Mouse (Mus musculus): ENCODE results near the gene Col6a6. TPM values are rescaled to one million over a fixed set of nuclear protein-coding genes. Genes with fewer than 3 reads are reported as not detected.

Col6a6 gene
- total and polyA plus RNA-seq, 3 experiments, result not detected

- no peaks in the 10 kb centered on the region for H3K79me2 ChIP-seq (ENCODE audit: control insufficient read depth, insufficient read depth, low read length, poor library complexity)
- no peak for DNase-seq (ENCODE audit: low read depth, low spot score)
- TF ChIP-seq TCF12 (IDR thresholded peaks at IDR 0.05; ENCODE audit: low read depth, low read length), result no peak
- no peak for TF ChIP-seq HCFC1 (IDR thresholded peaks at IDR 0.05; ENCODE audit: low read depth, low read length)
- TF ChIP-seq ZC3H11A (IDR thresholded peaks at IDR 0.05; ENCODE audit: low read depth, low read length), result no peak
- no peak for TF ChIP-seq USF1 (IDR thresholded peaks at IDR 0.05; ENCODE audit: low read depth, low read length)
- TF ChIP-seq MEF2A (IDR thresholded peaks at IDR 0.05; ENCODE audit: extremely low read depth, insufficient replicate concordance, low read depth, low read length, poor library complexity, severe bottlenecking), result no peak
- no peak for TF ChIP-seq MXI1 (IDR thresholded peaks at IDR 0.05; ENCODE audit: low read depth, low read length)
- no peak for TF ChIP-seq CHD2 (IDR thresholded peaks at IDR 0.05; ENCODE audit: low read length)
- no peak for TF ChIP-seq USF2 (IDR thresholded peaks at IDR 0.05; ENCODE audit: borderline replicate concordance in 1 of 2, insufficient read depth in 1 of 2, low read depth in 1 of 2, low read length in 2 of 2)
- TF ChIP-seq JUND (IDR thresholded peaks at IDR 0.05; ENCODE audit: low read depth, low read length), result no peak
- no peak for TF ChIP-seq ZKSCAN1 (IDR thresholded peaks at IDR 0.05; ENCODE audit: low read depth, low read length)
- TF ChIP-seq GATA1 (IDR thresholded peaks at IDR 0.05; ENCODE audit: low read depth, low read length), result no peak
- no peak for TF ChIP-seq MAX (IDR thresholded peaks at IDR 0.05; ENCODE audit: low read length)
- TF ChIP-seq RAD21 (IDR thresholded peaks at IDR 0.05; ENCODE audit: low read depth, low read length), result no peak
- TF ChIP-seq TAL1 (IDR thresholded peaks at IDR 0.05; ENCODE audit: low read length), result no peak
- no peak for TF ChIP-seq RCOR1 (IDR thresholded peaks at IDR 0.05; ENCODE audit: low read depth, low read length)
- no peak for TF ChIP-seq MYC (IDR thresholded peaks at IDR 0.05; ENCODE audit: low read depth, low read length)
- no peak for TF ChIP-seq NELFE (IDR thresholded peaks at IDR 0.05; ENCODE audit: low read depth, low read length)
- no peak for TF ChIP-seq GABPA (IDR thresholded peaks at IDR 0.05; ENCODE audit: low read depth, low read length)
- no peaks in the 10 kb centered on the region for H3K4me1 ChIP-seq (ENCODE audit: control insufficient read depth in 1 of 2, insufficient read depth in 2 of 2, low read length in 2 of 2)
- no peaks in the 10 kb centered on the region for H3K9me3 ChIP-seq (replicated peaks; ENCODE audit: insufficient read depth, low read length)
- H3K4me3 ChIP-seq (ENCODE audit: control insufficient read depth in 1 of 2, insufficient read depth in 1 of 2, low read depth in 2 of 2, low read length in 2 of 2), result no peak overlapping the region
- no peaks in the 10 kb centered on the region for H3K27me3 ChIP-seq (ENCODE audit: control insufficient read depth in 1 of 2, insufficient read depth in 2 of 2, low read length in 2 of 2)
- H3K9ac ChIP-seq (ENCODE audit: control insufficient read depth, low read depth, low read length, poor library complexity, severe bottlenecking), result no peak overlapping the region
- H3K36me3 ChIP-seq (ENCODE audit: control insufficient read depth in 1 of 2, insufficient read depth in 2 of 2, low read length in 2 of 2), result no peaks in the 10 kb centered on the region
- H3K27ac ChIP-seq (ENCODE audit: control insufficient read depth, low read depth, low read length), result no peak overlapping the region
Observed at GRCm38 (mm10) chr9:105737448-105737847, 90.5 kb downstream of the Col6a6 start.

DNA sequence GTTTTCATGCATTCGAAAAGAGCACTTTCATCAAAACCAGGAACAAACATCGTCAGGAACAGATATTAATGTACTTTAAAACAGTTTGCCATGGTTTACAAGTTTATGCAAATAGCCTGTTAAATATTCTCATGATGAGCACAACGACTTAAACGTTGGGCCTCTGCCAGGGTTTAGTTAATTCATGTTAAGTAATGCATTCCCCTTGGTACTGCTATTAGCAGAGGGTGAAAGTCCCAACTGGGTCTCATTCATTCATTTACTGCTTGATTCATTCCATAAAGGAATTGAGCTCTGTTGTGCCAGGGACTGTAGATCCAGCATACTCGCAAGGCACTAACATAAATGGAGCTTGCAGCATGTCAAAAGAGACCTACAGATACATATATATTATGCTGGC lies 92.8 kb downstream of the Col6a6 start:
- Histone ChIP-seq H3K9ac (ENCODE audit: control insufficient read depth, low read depth, low read length, poor library complexity, severe bottlenecking) (no peak overlapping the region), H3K4me1 (ENCODE audit: control insufficient read depth in 1 of 2, insufficient read depth in 2 of 2, low read length in 2 of 2) (no peaks in the 10 kb centered on the region), H3K27ac (ENCODE audit: control insufficient read depth, low read depth, low read length) (no peak overlapping the region), H3K27me3 (ENCODE audit: control insufficient read depth in 1 of 2, insufficient read depth in 2 of 2, low read length in 2 of 2) (no peaks in the 10 kb centered on the region), H3K36me3 (ENCODE audit: control insufficient read depth in 1 of 2, insufficient read depth in 2 of 2, low read length in 2 of 2) (no peaks in the 10 kb centered on the region), H3K9me3 (replicated peaks; ENCODE audit: insufficient read depth, low read length) (no peaks in the 10 kb centered on the region), H3K79me2 (ENCODE audit: control insufficient read depth, insufficient read depth, low read length, poor library complexity) (no peaks in the 10 kb centered on the region), H3K4me3 (ENCODE audit: control insufficient read depth in 1 of 2, insufficient read depth in 1 of 2, low read depth in 2 of 2, low read length in 2 of 2) (no peak overlapping the region)
- DNase-seq (ENCODE audit: low read depth, low spot score), result no peak
- no peak for TF ChIP-seq JUND (IDR thresholded peaks at IDR 0.05; ENCODE audit: low read depth, low read length)
- no peak for TF ChIP-seq POLR2A (IDR thresholded peaks at IDR 0.05; ENCODE audit: control insufficient read depth in 1 of 2, insufficient read depth in 1 of 2, low read depth in 1 of 2, low read length in 2 of 2, poor library complexity in 1 of 2)
- TF ChIP-seq ZMIZ1 (IDR thresholded peaks at IDR 0.05; ENCODE audit: low read depth, low read length), result no peak
- TF ChIP-seq POLR2AphosphoS2 (IDR thresholded peaks at IDR 0.05; ENCODE audit: low read length), result no peak
- no peak for TF ChIP-seq MYB (IDR thresholded peaks at IDR 0.05; ENCODE audit: low read depth, low read length)
- no peak for TF ChIP-seq MAX (IDR thresholded peaks at IDR 0.05; ENCODE audit: low read length)
- TF ChIP-seq HCFC1 (IDR thresholded peaks at IDR 0.05; ENCODE audit: low read depth, low read length), result no peak
- TF ChIP-seq ZNF384 (IDR thresholded peaks at IDR 0.05; ENCODE audit: low read depth, low read length), result no peak
- TF ChIP-seq MAFK (IDR thresholded peaks at IDR 0.05; ENCODE audit: borderline replicate concordance, low read depth, low read length), result no peak
- no peak for TF ChIP-seq ZC3H11A (IDR thresholded peaks at IDR 0.05; ENCODE audit: low read depth, low read length)
- no peak for TF ChIP-seq POLR2AphosphoS5 (IDR thresholded peaks at IDR 0.05; ENCODE audit: borderline replicate concordance, low read depth, low read length)
- no peak for TF ChIP-seq MEF2A (IDR thresholded peaks at IDR 0.05; ENCODE audit: extremely low read depth, insufficient replicate concordance, low read depth, low read length, poor library complexity, severe bottlenecking)
- TF ChIP-seq CHD1 (IDR thresholded peaks at IDR 0.05; ENCODE audit: low read depth, low read length), result no peak
- TF ChIP-seq EP300 (IDR thresholded peaks at IDR 0.05; ENCODE audit: low read depth in 1 of 2, low read length in 2 of 2), result no peak
- TF ChIP-seq USF2 (IDR thresholded peaks at IDR 0.05; ENCODE audit: borderline replicate concordance in 1 of 2, insufficient read depth in 1 of 2, low read depth in 1 of 2, low read length in 2 of 2), result no peak
